Mouse (Mus musculus) cerebellum, adult 2 months (tissue): ENCODE measurements at regions not wholly inside any gene's neighbourhood (a gene's known extent, or its start where the extent isn't known, plus 50 kb on each side); places are given as distances from the start of the nearest gene placed in this dataset.

ENCODE experiments used
- CTCF ChIP-seq: fragments of 200-500 bp; IDR thresholded peaks from 2 replicates; pipeline ENCODE4 v1.5.1; 2011; ENCODE audit warnings: low read depth, mild to moderate bottlenecking, control low read depth, low read length, moderate library complexity, borderline replicate concordance; ENCODE audit not compliant: insufficient read depth
- POLR2A ChIP-seq: fragments of 200-500 bp; IDR thresholded peaks from 2 replicates; pipeline ENCODE4 v1.6.1; 2011; ENCODE audit warnings: low read length, control low read depth, borderline replicate concordance; ENCODE audit not compliant: insufficient read depth

GRCm38 (mm10) chr16:39109383-39110033 is 217.0 kb downstream of the Igsf11 start:
- no peak for TF ChIP-seq POLR2A
- TF ChIP-seq CTCF, result peak; percentile 38; the same call in 1 of the 2 replicates
